In the genomic region with DNA sequence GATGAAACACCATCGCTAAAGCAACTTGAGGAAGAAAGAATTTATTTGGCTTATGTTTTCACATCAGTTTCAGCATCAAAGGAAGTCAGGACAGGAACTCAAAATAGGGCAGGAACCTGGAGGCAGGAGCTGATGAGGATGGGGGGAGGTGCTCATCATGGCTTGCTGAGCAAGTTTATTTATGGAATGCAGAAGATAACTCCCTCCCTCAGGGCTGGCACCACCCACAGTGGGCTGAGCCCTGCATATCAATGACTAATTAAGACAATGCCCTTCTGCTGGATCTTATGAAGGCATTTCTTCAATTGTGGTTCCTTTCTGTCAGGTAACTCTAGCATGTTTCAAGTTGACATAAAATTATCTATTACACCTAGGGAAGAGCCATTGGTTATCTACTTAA, we compare ENCODE assay signal across 33 mouse cellular contexts. TPM values are rescaled to one million over a fixed set of nuclear protein-coding genes. Genes with fewer than 3 reads are reported as not detected.
DNase-seq lines count a peak whose midpoint lies in the region; ATAC-seq and TF ChIP-seq lines count a peak whose summit lies in the region.
"Had no signal": no experiment of that assay in that cellular context is flagged by ENCODE, and none has a peak within 500 bp of the region (broad histone marks: within the 10 kb centered on the region; RNA-seq: fewer than 3 reads in every experiment).

No protein-coding gene starts in this region.

- DNase-seq in liver = peak; percentile 44
- DNase-seq in liver, postnatal 0 days = no peak
- DNase-seq in liver, embryonic 11.5 days (ENCODE audit: low spot score) = no peak
- DNase-seq in urinary bladder, adult 2 months (ENCODE audit: low spot score) = no peak
- DNase-seq in heart, postnatal 14 days = no peak
- DNase-seq in embryo, embryonic 10 days (ENCODE audit: low spot score) = no peak
- DNase-seq in thymus, adult 2 months = no peak
- DNase-seq: adrenal gland, postnatal 14 days; cerebellum, adult 2 months; cerebellum, postnatal 14 days; embryo, embryonic 11 days; kidney, adult 18-20 months; kidney, postnatal 4 days; lung, adult 18-20 months; lung, postnatal 4 days; right cerebral cortex, adult 18-20 months; spleen, adult 18-20 months; thymus, adult 18-20 months; thymus, postnatal 4 days had no signal

- H3K36me3 ChIP-seq in liver, postnatal 0 days (replicated peaks; ENCODE audit: insufficient read depth, low read length) = peaks cover 47% of the 10 kb centered on the region
- H3K36me3 ChIP-seq in liver, embryonic 11.5 days (ENCODE audit: control insufficient read depth, insufficient read depth, low read length) = peaks cover 30% of the 10 kb centered on the region
- peaks cover 22% of the 10 kb centered on the region for H3K36me3 ChIP-seq in liver, embryonic 16.5 days (ENCODE audit: control insufficient read depth, insufficient read depth)
- H3K36me3 ChIP-seq in thymus, adult 2 months (ENCODE audit: control insufficient read depth, insufficient read depth, low read length) = peaks cover 72% of the 10 kb centered on the region

- H3K4me3 ChIP-seq in liver, postnatal 0 days (ENCODE audit: low read depth, low read length) = no peak overlapping the region
- no peak overlapping the region for H3K4me3 ChIP-seq in liver, embryonic 11.5 days (ENCODE audit: low read depth, low read length)
- no peak overlapping the region for H3K4me3 ChIP-seq in liver, embryonic 16.5 days (ENCODE audit: low read depth, low read length)
- H3K4me3 ChIP-seq in thymus, adult 2 months (ENCODE audit: control insufficient read depth, insufficient read depth, low read length) = no peak overlapping the region
- H3K4me3 ChIP-seq: embryonic facial prominence, embryonic 12.5 days; heart, embryonic 13.5 days; limb, embryonic 12.5 days; neural tube, embryonic 12.5 days had no signal

- no peak overlapping the region for H3K9ac ChIP-seq in liver, postnatal 0 days (replicated peaks)
- H3K9ac ChIP-seq in liver, embryonic 11.5 days (ENCODE audit: low read depth, low read length) = no peak overlapping the region
- no peak overlapping the region for H3K9ac ChIP-seq in liver, embryonic 16.5 days (ENCODE audit: low read depth, low read length)
- H3K9ac ChIP-seq: embryonic facial prominence, embryonic 12.5 days; heart, embryonic 13.5 days; limb, embryonic 12.5 days; neural tube, embryonic 12.5 days had no signal

- WGBS in liver, postnatal 0 days (ENCODE audit: insufficient replicate concordance) = 85% methylated on average over 1 of the region's 1 CpGs
- 86% methylated on average over 1 of the region's 1 CpGs for WGBS in liver, embryonic 11.5 days
- 58% methylated on average over 1 of the region's 1 CpGs for WGBS in liver, embryonic 16.5 days (ENCODE audit: insufficient replicate concordance)
- WGBS in thymus, adult 2 months = 100% methylated on average over 1 of the region's 1 CpGs

- TF ChIP-seq CTCF in liver, postnatal 0 days (IDR thresholded peaks at IDR 0.05; ENCODE audit: low read depth) = no peak
- no peak for TF ChIP-seq CTCF in thymus, adult 2 months (IDR thresholded peaks at IDR 0.05; ENCODE audit: borderline replicate concordance, control insufficient read depth, extremely low read depth, insufficient read depth, low read length, poor library complexity)

- no peaks in the 10 kb centered on the region for H3K9me3 ChIP-seq in liver, postnatal 0 days (ENCODE audit: low read length)
- no peaks in the 10 kb centered on the region for H3K9me3 ChIP-seq in liver, embryonic 11.5 days (ENCODE audit: control insufficient read depth, low read length)
- no peaks in the 10 kb centered on the region for H3K9me3 ChIP-seq in liver, embryonic 16.5 days (replicated peaks; ENCODE audit: control insufficient read depth, low read length)
- H3K9me3 ChIP-seq: embryonic facial prominence, embryonic 12.5 days; heart, embryonic 13.5 days; limb, embryonic 12.5 days; neural tube, embryonic 12.5 days had no signal

- no peak overlapping the region for H3K27ac ChIP-seq in liver, postnatal 0 days (ENCODE audit: low read depth)
- H3K27ac ChIP-seq in liver, embryonic 11.5 days (ENCODE audit: low read depth, low read length) = no peak overlapping the region
- H3K27ac ChIP-seq in liver, embryonic 16.5 days (ENCODE audit: low read length) = no peak overlapping the region
- no peak overlapping the region for H3K27ac ChIP-seq in thymus, adult 2 months (ENCODE audit: control insufficient read depth, insufficient read depth, low read length)
- H3K27ac ChIP-seq: embryonic facial prominence, embryonic 12.5 days; heart, embryonic 13.5 days; kidney, postnatal 0 days; limb, embryonic 12.5 days; neural tube, embryonic 12.5 days; stomach, postnatal 0 days had no signal

- intact Hi-C loops in heart, postnatal 14 days (cut with DNase I) = no loop called here

- H3K4me1 ChIP-seq in liver, postnatal 0 days (ENCODE audit: insufficient read depth) = no peaks in the 10 kb centered on the region
- no peaks in the 10 kb centered on the region for H3K4me1 ChIP-seq in liver, embryonic 11.5 days (replicated peaks; ENCODE audit: control insufficient read depth, insufficient read depth, low read length)
- no peaks in the 10 kb centered on the region for H3K4me1 ChIP-seq in liver, embryonic 16.5 days (ENCODE audit: control insufficient read depth, low read depth, low read length)
- H3K4me1 ChIP-seq in thymus, adult 2 months (replicated peaks; ENCODE audit: control insufficient read depth, insufficient read depth, low read length) = no peaks in the 10 kb centered on the region
- H3K4me1 ChIP-seq: embryonic facial prominence, embryonic 12.5 days; limb, embryonic 12.5 days; neural tube, embryonic 12.5 days had no signal

- no peak overlapping the region for H3K4me2 ChIP-seq in liver, postnatal 0 days (ENCODE audit: low read depth, low read length)
- no peak overlapping the region for H3K4me2 ChIP-seq in liver, embryonic 11.5 days
- H3K4me2 ChIP-seq in liver, embryonic 16.5 days (ENCODE audit: low read depth, low read length) = no peak overlapping the region
- H3K4me2 ChIP-seq: embryonic facial prominence, embryonic 12.5 days; heart, embryonic 13.5 days; limb, embryonic 12.5 days; midbrain, embryonic 11.5 days; neural tube, embryonic 12.5 days had no signal

- no peak for TF ChIP-seq EP300 in liver, postnatal 0 days (IDR thresholded peaks at IDR 0.05; ENCODE audit: low read depth)

- H3K27me3 ChIP-seq in liver, postnatal 0 days (ENCODE audit: insufficient read depth, low read length) = no peaks in the 10 kb centered on the region
- no peaks in the 10 kb centered on the region for H3K27me3 ChIP-seq in liver, embryonic 11.5 days (replicated peaks; ENCODE audit: control insufficient read depth, insufficient read depth, low read length)
- H3K27me3 ChIP-seq in liver, embryonic 16.5 days (ENCODE audit: control insufficient read depth, insufficient read depth, low read depth, low read length) = no peaks in the 10 kb centered on the region
- H3K27me3 ChIP-seq in thymus, adult 2 months (ENCODE audit: control insufficient read depth, insufficient read depth, low read length) = no peaks in the 10 kb centered on the region
- H3K27me3 ChIP-seq: CH12.LX; embryonic facial prominence, embryonic 12.5 days; heart, embryonic 13.5 days; limb, embryonic 12.5 days; neural tube, embryonic 12.5 days had no signal

- TF ChIP-seq POLR2A in thymus, adult 2 months (IDR thresholded peaks at IDR 0.05; ENCODE audit: control insufficient read depth, extremely low read depth, insufficient read depth, low read length, poor library complexity) = no peak

- no peak for ATAC-seq in liver, postnatal 0 days
- ATAC-seq in liver, embryonic 11.5 days (replicated peaks; ENCODE audit: low FRiP score) = peak; percentile 85
- ATAC-seq in liver, embryonic 16.5 days (ENCODE audit: low read depth) = peak; percentile 41; the same call in 1 of the 2 replicates
- ATAC-seq: forebrain, embryonic 16.5 days; hindbrain, embryonic 16.5 days; lung, postnatal 0 days; midbrain, embryonic 16.5 days had no signal

RNA-seq across cellular contexts. Expression of a gene that starts 13.8 kb away (rescaled TPM):
- polyA plus RNA-seq in liver, postnatal 0 days (2015; fragmentation: Nextera tagmentation; extraction: Ambion mirVana) = 34.1 and 39.7 TPM in 2 replicates
- polyA plus RNA-seq in liver, embryonic 11.5 days (2014; fragmentation: Nextera tagmentation; extraction: Ambion mirVana) = 43.9 and 44.1 TPM in 2 replicates
- 15.3 and 20.1 TPM in 2 replicates for polyA plus RNA-seq in liver, embryonic 16.5 days (2015; fragmentation: Nextera tagmentation; extraction: Ambion mirVana)
- polyA plus RNA-seq in urinary bladder, adult 2 months (2012; rRNA removed) = 43.5 and 48.6 TPM in 2 replicates
- total RNA-seq in heart, postnatal 14 days (2021) = 10 to 100 TPM; 88.3 to 91.1 TPM
- polyA plus RNA-seq in thymus, adult 2 months (2012; rRNA removed) = 19.2 and 19.6 TPM in 2 replicates

RNA-seq across cellular contexts. Expression of a gene that starts 20.3 kb away (rescaled TPM):
- polyA plus RNA-seq in liver, postnatal 0 days (2015; fragmentation: Nextera tagmentation; extraction: Ambion mirVana) = 18.4 and 18.6 TPM in 2 replicates
- polyA plus RNA-seq in liver, embryonic 11.5 days (2014; fragmentation: Nextera tagmentation; extraction: Ambion mirVana) = 40.3 and 40.5 TPM in 2 replicates
- polyA plus RNA-seq in liver, embryonic 16.5 days (2015; fragmentation: Nextera tagmentation; extraction: Ambion mirVana) = 19.8 and 22.2 TPM in 2 replicates
- 55.7 and 64.4 TPM in 2 replicates for polyA plus RNA-seq in urinary bladder, adult 2 months (2012; rRNA removed)
- total RNA-seq in heart, postnatal 14 days (2021) = 10 to 100 TPM; 12.2 to 12.4 TPM
- 69.9 and 74.0 TPM in 2 replicates for polyA plus RNA-seq in thymus, adult 2 months (2012; rRNA removed)

RNA-seq across cellular contexts. Expression of a gene that starts 45.6 kb away (rescaled TPM):
- polyA plus RNA-seq in liver, postnatal 0 days (2015; fragmentation: Nextera tagmentation; extraction: Ambion mirVana) = 0.72 and 0.91 TPM in 2 replicates
- 0.90 and 1.0 TPM in 2 replicates for polyA plus RNA-seq in liver, embryonic 11.5 days (2014; fragmentation: Nextera tagmentation; extraction: Ambion mirVana)
- polyA plus RNA-seq in liver, embryonic 16.5 days (2015; fragmentation: Nextera tagmentation; extraction: Ambion mirVana) = 0.33 and 0.35 TPM in 2 replicates
- polyA plus RNA-seq in urinary bladder, adult 2 months (2012; rRNA removed) = 4.1 and 5.0 TPM in 2 replicates
- 1 to 10 TPM; 7.2 to 7.4 TPM for total RNA-seq in heart, postnatal 14 days (2021)
- polyA plus RNA-seq in thymus, adult 2 months (2012; rRNA removed) = 6.7 and 10.4 TPM in 2 replicates

RNA-seq across cellular contexts. Expression of a gene that starts 45.9 kb away (rescaled TPM):
- polyA plus RNA-seq in liver, postnatal 0 days (2015; fragmentation: Nextera tagmentation; extraction: Ambion mirVana) = 0.41 and 0.77 TPM in 2 replicates
- 0.48 and 0.56 TPM in 2 replicates for polyA plus RNA-seq in liver, embryonic 11.5 days (2014; fragmentation: Nextera tagmentation; extraction: Ambion mirVana)
- 0.13 and 0.25 TPM in 2 replicates for polyA plus RNA-seq in liver, embryonic 16.5 days (2015; fragmentation: Nextera tagmentation; extraction: Ambion mirVana)
- polyA plus RNA-seq in urinary bladder, adult 2 months (2012; rRNA removed) = 1.2 and 1.6 TPM in 2 replicates
- total RNA-seq in heart, postnatal 14 days (2021) = 1 to 10 TPM in 1 of 2 experiments, under 1 TPM in 1; 0.67 to 1.3 TPM
- 1.2 and 1.6 TPM in 2 replicates for polyA plus RNA-seq in thymus, adult 2 months (2012; rRNA removed)
- total RNA-seq: ES-E14 had no signal
